Comparison of ENCODE assay signal across 8 mouse cellular contexts in the genomic region with DNA sequence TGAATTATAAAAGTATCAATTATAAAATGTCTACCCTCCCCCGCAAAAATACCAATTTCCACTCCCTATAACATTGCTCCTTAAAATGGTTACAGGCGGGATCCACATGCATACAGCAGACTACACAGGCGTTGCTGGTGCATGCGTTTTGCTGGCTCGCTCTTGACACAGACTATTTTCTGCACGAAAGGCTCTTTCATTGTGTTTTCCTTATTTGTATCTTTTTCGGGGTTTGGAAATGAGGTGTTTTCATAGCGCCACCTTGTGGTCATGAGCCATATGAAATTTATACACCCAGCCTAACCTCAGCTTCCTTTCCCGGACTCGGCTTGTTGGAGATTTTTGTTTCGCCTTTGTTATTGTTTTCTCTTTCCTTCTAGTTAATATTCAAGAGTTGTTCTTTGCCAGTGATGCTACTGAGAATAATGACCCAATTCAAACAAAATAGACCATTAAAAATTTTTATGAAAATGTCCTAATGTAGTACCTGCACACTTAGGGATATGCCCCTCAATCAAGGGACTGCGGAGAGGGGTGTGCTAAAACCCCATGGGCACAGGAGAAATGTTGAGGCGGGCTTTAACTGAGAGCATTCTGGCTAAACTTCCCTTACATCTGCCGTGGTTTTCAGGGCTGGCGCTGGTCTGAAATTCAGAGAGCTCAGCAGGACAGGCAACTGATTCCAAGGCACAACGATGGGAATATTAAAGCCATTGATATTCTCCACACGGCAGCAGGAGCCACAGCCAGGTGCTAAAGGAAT. TPM values are rescaled to one million over a fixed set of nuclear protein-coding genes. Genes with fewer than 3 reads are reported as not detected.
DNase-seq lines count a peak whose midpoint lies in the region; ATAC-seq lines count a peak whose summit lies in the region.

No protein-coding gene starts in this region.

- H3K4me2 ChIP-seq in intestine, embryonic 15.5 days (replicated peaks), result peak overlapping the region; percentile 27; the same call in 1 of the 2 replicates

- DNase-seq in ovary, adult 18-20 months (ENCODE audit: low spot score), result peak; percentile 16
- DNase-seq in ovary, postnatal 10 days (ENCODE audit: low spot score), result no peak
- DNase-seq in embryo, embryonic 10 days (ENCODE audit: low spot score), result peak; percentile 87
- peak; percentile 60 to 91 for DNase-seq in left cerebral cortex, adult 9 months (ENCODE audit: low spot score in 2 of 2)
- peak; percentile 69 for DNase-seq in right cerebral cortex, postnatal 14 days

- WGBS in intestine, embryonic 15.5 days, result 28% methylated on average over 17 of the region's 17 CpGs

- H3K4me3 ChIP-seq in intestine, embryonic 15.5 days (replicated peaks), result no peak overlapping the region

- H3K36me3 ChIP-seq in intestine, embryonic 15.5 days, result no peaks in the 10 kb centered on the region

- H3K9me3 ChIP-seq in intestine, embryonic 15.5 days, result no peaks in the 10 kb centered on the region

- no peaks in the 10 kb centered on the region for H3K27me3 ChIP-seq in intestine, embryonic 15.5 days (replicated peaks)

- H3K4me1 ChIP-seq in intestine, embryonic 15.5 days (replicated peaks), result peaks cover 3% of the 10 kb centered on the region; the same call in 1 of the 2 replicates

- ATAC-seq in granulocyte monocyte progenitor cell, adult 5-6 weeks (replicated peaks; ENCODE audit: poor library complexity, severe bottlenecking), result peak; percentile 61
- peak; percentile 84 for ATAC-seq in intestine, embryonic 15.5 days
- ATAC-seq in megakaryocyte, adult 5-6 weeks (ENCODE audit: poor library complexity, severe bottlenecking), result peak; percentile 70

- H3K9ac ChIP-seq in intestine, embryonic 15.5 days, result no peak overlapping the region

- no peak overlapping the region for H3K27ac ChIP-seq in intestine, embryonic 15.5 days

RNA-seq across cellular contexts. Expression of a gene that starts 48.4 kb away (rescaled TPM):
- total RNA-seq in granulocyte monocyte progenitor cell, adult 5-6 weeks (2014; fragmentation: Nextera tagmentation), result 32.1 and 37.9 TPM in 2 replicates
- total RNA-seq in granulocyte monocyte progenitor cell, adult 5-6 weeks (2017), result 6.6 and 22.1 TPM in 2 replicates
- 0.49 and 0.66 TPM in 2 replicates for polyA plus RNA-seq in intestine, embryonic 15.5 days (2015; fragmentation: Nextera tagmentation; extraction: Ambion mirVana)
- total RNA-seq in megakaryocyte, adult 5-6 weeks (2015), result 223 and 239 TPM in 2 replicates
- total RNA-seq in megakaryocyte, adult 5-6 weeks (2017), result 49.9 and 60.6 TPM in 2 replicates
